Mouse (Mus musculus): Measurements from ENCODE around the gene Olfr320.

DNA sequence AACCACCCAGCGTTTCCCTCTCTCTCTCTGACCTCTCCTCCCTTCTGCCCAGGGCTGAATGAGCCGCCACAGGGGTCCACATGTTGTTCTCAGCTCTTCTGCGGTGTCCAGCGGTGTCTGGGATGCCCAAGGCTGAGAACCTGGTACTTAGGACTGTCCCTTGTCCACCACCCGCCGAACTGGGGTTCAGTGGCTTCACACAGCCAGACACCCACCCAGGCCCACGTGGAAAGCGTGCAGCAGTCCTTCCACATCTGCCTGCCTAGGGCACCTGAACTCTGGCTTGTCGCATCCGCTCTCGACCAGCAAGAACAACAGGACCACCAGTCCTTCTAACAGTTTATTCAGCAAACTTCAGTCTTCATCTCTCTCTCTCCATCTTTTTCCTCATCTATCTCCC is 28.2 kb downstream of the Olfr320 start:
- TF ChIP-seq CTCF (IDR thresholded peaks at IDR 0.05; ENCODE audit: control insufficient read depth, insufficient read depth, insufficient replicate concordance, low read depth, low read length), result no peak
- TF ChIP-seq POLR2A (IDR thresholded peaks at IDR 0.05; ENCODE audit: control insufficient read depth, low read depth, low read length), result no peak

Measured in testis, adult 2 months (tissue).